Mouse (Mus musculus) neural tube, embryonic 10.5 days (tissue): Measurements from ENCODE around the gene Nup153.

ENCODE experiments used
- DNase-seq: peaks from one replicate; pipeline ENCODE4 v3.0.0-alpha.2; 2017; ENCODE audit warnings: low spot score; ENCODE audit errors: extremely low spot score

Gene Nup153

GRCm38 (mm10) chr13:46727837-46728268 is at the start of gene Nup153:
Gene Nup153 (minus strand): TSS chr13:46727940.
- peak; percentile 100 for DNase-seq

- DNase-seq: no peak
Measured at GRCm38 (mm10) chr13:46777461-46777860, 49.7 kb upstream of the Nup153 start.

GRCm38 (mm10) chr13:46776636-46777305 is 49.0 kb upstream of the Nup153 start:
- DNase-seq: no peak

GRCm38 (mm10) chr13:46774998-46775397 is 47.3 kb upstream of the Nup153 start:
- no peak for DNase-seq

GRCm38 (mm10) chr13:46772581-46772980 is 44.8 kb upstream of the Nup153 start:
- DNase-seq: no peak

GRCm38 (mm10) chr13:46765361-46765760 is 37.6 kb upstream of the Nup153 start:
- no peak for DNase-seq

GRCm38 (mm10) chr13:46763210-46763609 is 35.5 kb upstream of the Nup153 start:
- DNase-seq: no peak

- no peak for DNase-seq
Measured at GRCm38 (mm10) chr13:46760921-46761320, 33.2 kb upstream of the Nup153 start.

- no peak for DNase-seq
Measured at GRCm38 (mm10) chr13:46759281-46759809, 31.6 kb upstream of the Nup153 start.

- no peak for DNase-seq
Measured at GRCm38 (mm10) chr13:46758627-46759026, 30.9 kb upstream of the Nup153 start.

- DNase-seq: no peak
Measured at GRCm38 (mm10) chr13:46757946-46758345, 30.2 kb upstream of the Nup153 start.

- DNase-seq: no peak
Measured at GRCm38 (mm10) chr13:46753294-46753693, 25.6 kb upstream of the Nup153 start.

- no peak for DNase-seq
Measured at GRCm38 (mm10) chr13:46752566-46753229, 25.0 kb upstream of the Nup153 start.

- DNase-seq: no peak
Measured at GRCm38 (mm10) chr13:46748138-46748873, 20.6 kb upstream of the Nup153 start.

- no peak for DNase-seq
Measured at GRCm38 (mm10) chr13:46743821-46744220, 16.1 kb upstream of the Nup153 start.

GRCm38 (mm10) chr13:46742367-46742766 is 14.6 kb upstream of the Nup153 start:
- DNase-seq: no peak

- no peak for DNase-seq
Measured at GRCm38 (mm10) chr13:46739426-46739825, 11.7 kb upstream of the Nup153 start.

GRCm38 (mm10) chr13:46737482-46737881 is 9.7 kb upstream of the Nup153 start:
- no peak for DNase-seq

- peak; percentile 26 for DNase-seq
Measured at GRCm38 (mm10) chr13:46736479-46736865, 8.7 kb upstream of the Nup153 start.

- DNase-seq: peak; percentile 45
Measured at GRCm38 (mm10) chr13:46735808-46736478, 8.2 kb upstream of the Nup153 start.

GRCm38 (mm10) chr13:46735219-46735807 is 7.6 kb upstream of the Nup153 start:
- no peak for DNase-seq
